Mouse (Mus musculus) hindbrain, embryonic 12.5 days (tissue): ENCODE measurements around the gene Ttc7b. TPM values are rescaled to one million over a fixed set of nuclear protein-coding genes. Genes with fewer than 3 reads are reported as not detected.

Experiments
- ATAC-seq: fragments of 200-750 bp; cut with Nextera tagmentation; 2 replicates; pipeline ENCODE4 v1.8.0; 2017; ENCODE audit warnings: moderate TSS enrichment; ENCODE audit not compliant: low FRiP score
- H3K27ac ChIP-seq: fragments of 300-500 bp; sonication (generic); 2 replicates; pipeline ENCODE4 v1.5.1; 2016; ENCODE audit warnings: mild to moderate bottlenecking
- H3K27me3 ChIP-seq: fragments of 300-500 bp; sonication (generic); 2 replicates; pipeline ENCODE4 v1.6.1; 2016; ENCODE audit warnings: mild to moderate bottlenecking
- H3K36me3 ChIP-seq: fragments of 300-500 bp; sonication (generic); 2 replicates; pipeline ENCODE4 v1.6.1; 2016; ENCODE audit warnings: mild to moderate bottlenecking
- H3K4me1 ChIP-seq: fragments of 300-500 bp; sonication (generic); 2 replicates; pipeline ENCODE4 v1.6.1; 2016
- H3K4me2 ChIP-seq: fragments of 300-500 bp; sonication (generic); replicated peaks from 2 replicates; pipeline ENCODE4 v1.6.1; 2016; ENCODE audit warnings: mild to moderate bottlenecking
- H3K4me3 ChIP-seq: fragments of 300-500 bp; sonication (generic); 2 replicates; pipeline ENCODE4 v1.5.1; 2016; ENCODE audit warnings: mild to moderate bottlenecking
- H3K9ac ChIP-seq: fragments of 300-500 bp; sonication (generic); 2 replicates; pipeline ENCODE4 v1.6.1; 2016; ENCODE audit warnings: mild to moderate bottlenecking, moderate library complexity
- H3K9me3 ChIP-seq: fragments of 300-500 bp; sonication (generic); replicated peaks from 2 replicates; pipeline ENCODE4 v1.6.1; 2016; ENCODE audit warnings: mild to moderate bottlenecking
- WGBS: fragments of 180-500 bp; shearing (Covaris S2); methylation state at CpG from one replicate; pipeline ENCODE4 v1.1.7; 2016; 5-methylcytosine and 5-hydroxymethylcytosine counted together
- polyA plus RNA-seq: library from polyadenylated mRNA; unstranded; fragments of >200 nt; fragmentation: Nextera tagmentation; extraction: Ambion mirVana; gene quantifications from 2 replicates; pipeline ENCODE4 v1.2.1, GENCODE M21; 2016

Ttc7b gene
- polyA plus RNA-seq, 1 experiment from 2014 or later = 6.1 TPM

GRCm38 (mm10) chr12:100386259-100386658 lies 134.4 kb downstream of the Ttc7b start:
- WGBS = 82% methylated on average over 3 of the region's 3 CpGs
- Histone ChIP-seq H3K4me1 (peaks cover 5% of the 10 kb centered on the region; the same call in 1 of the 2 replicates), H3K27me3 (no peaks in the 10 kb centered on the region), H3K4me2 (no peak overlapping the region), H3K9ac (no peak overlapping the region), H3K36me3 (peaks cover 55% of the 10 kb centered on the region), H3K4me3 (no peak overlapping the region), H3K27ac (no peak overlapping the region), H3K9me3 (no peaks in the 10 kb centered on the region)
- no peak for ATAC-seq

GRCm38 (mm10) chr12:100382526-100382925 lies 138.1 kb downstream of the Ttc7b start:
- Histone ChIP-seq H3K27ac (no peak overlapping the region), H3K4me3 (no peak overlapping the region), H3K27me3 (no peaks in the 10 kb centered on the region), H3K4me2 (no peak overlapping the region), H3K9ac (no peak overlapping the region), H3K9me3 (no peaks in the 10 kb centered on the region), H3K4me1 (no peaks in the 10 kb centered on the region), H3K36me3 (peaks cover 42% of the 10 kb centered on the region)
- ATAC-seq = no peak

- no peak overlapping the region for H3K9ac ChIP-seq
- WGBS = 90% methylated on average over 6 of the region's 6 CpGs
- H3K36me3 ChIP-seq = peaks cover 37% of the 10 kb centered on the region
- no peaks in the 10 kb centered on the region for H3K9me3 ChIP-seq
- H3K27me3 ChIP-seq = no peaks in the 10 kb centered on the region
- no peak overlapping the region for H3K27ac ChIP-seq
- no peaks in the 10 kb centered on the region for H3K4me1 ChIP-seq
- H3K4me2 ChIP-seq = no peak overlapping the region
- no peak for ATAC-seq
- H3K4me3 ChIP-seq = no peak overlapping the region
Measured at GRCm38 (mm10) chr12:100381941-100382340, 138.7 kb downstream of the Ttc7b start.

GRCm38 (mm10) chr12:100380697-100381291 lies 139.8 kb downstream of the Ttc7b start:
- Histone ChIP-seq H3K4me3 (no peak overlapping the region), H3K27ac (no peak overlapping the region), H3K4me1 (no peaks in the 10 kb centered on the region), H3K9ac (no peak overlapping the region), H3K9me3 (no peaks in the 10 kb centered on the region), H3K36me3 (peaks cover 35% of the 10 kb centered on the region), H3K4me2 (no peak overlapping the region), H3K27me3 (no peaks in the 10 kb centered on the region)
- WGBS = 79% methylated on average over 14 of the region's 14 CpGs
- ATAC-seq = no peak

- Histone ChIP-seq H3K27ac (no peak overlapping the region), H3K4me3 (no peak overlapping the region), H3K4me1 (no peaks in the 10 kb centered on the region), H3K9me3 (no peaks in the 10 kb centered on the region), H3K36me3 (peaks cover 35% of the 10 kb centered on the region), H3K9ac (no peak overlapping the region), H3K27me3 (no peaks in the 10 kb centered on the region), H3K4me2 (no peak overlapping the region)
- ATAC-seq = no peak
- 90% methylated on average over 1 of the region's 1 CpGs for WGBS
Measured at GRCm38 (mm10) chr12:100379833-100380232, 140.8 kb downstream of the Ttc7b start.

- Histone ChIP-seq H3K4me1 (no peaks in the 10 kb centered on the region), H3K9me3 (no peaks in the 10 kb centered on the region), H3K36me3 (peaks cover 38% of the 10 kb centered on the region), H3K4me2 (no peak overlapping the region), H3K27ac (no peak overlapping the region), H3K9ac (no peak overlapping the region), H3K4me3 (no peak overlapping the region), H3K27me3 (no peaks in the 10 kb centered on the region)
- 74% methylated on average over 2 of the region's 2 CpGs for WGBS
- ATAC-seq = no peak
Measured at GRCm38 (mm10) chr12:100378266-100378665, 142.4 kb downstream of the Ttc7b start.

GRCm38 (mm10) chr12:100377791-100378190 lies 142.8 kb downstream of the Ttc7b start:
- peaks cover 41% of the 10 kb centered on the region for H3K36me3 ChIP-seq
- H3K4me1 ChIP-seq = no peaks in the 10 kb centered on the region
- no peak overlapping the region for H3K27ac ChIP-seq
- no peak overlapping the region for H3K4me2 ChIP-seq
- no peak overlapping the region for H3K9ac ChIP-seq
- 65% methylated on average over 1 of the region's 1 CpGs for WGBS
- ATAC-seq = no peak
- no peaks in the 10 kb centered on the region for H3K9me3 ChIP-seq
- no peaks in the 10 kb centered on the region for H3K27me3 ChIP-seq
- H3K4me3 ChIP-seq = no peak overlapping the region

GRCm38 (mm10) chr12:100375801-100376200 lies 144.8 kb downstream of the Ttc7b start:
- 85% methylated on average over 8 of the region's 8 CpGs for WGBS

GRCm38 (mm10) chr12:100372785-100373184 lies 147.8 kb downstream of the Ttc7b start:
- ATAC-seq = no peak
- H3K36me3 ChIP-seq = peaks cover 64% of the 10 kb centered on the region
- H3K4me3 ChIP-seq = no peak overlapping the region
- H3K9me3 ChIP-seq = no peaks in the 10 kb centered on the region
- WGBS = 88% methylated on average over 7 of the region's 7 CpGs
- H3K27me3 ChIP-seq = no peaks in the 10 kb centered on the region
- no peak overlapping the region for H3K27ac ChIP-seq
- no peaks in the 10 kb centered on the region for H3K4me1 ChIP-seq
- no peak overlapping the region for H3K4me2 ChIP-seq
- H3K9ac ChIP-seq = no peak overlapping the region

More at GRCm38 (mm10) chr12:100375801-100376200, 144.8 kb downstream of the Ttc7b start:
- H3K4me1 ChIP-seq = no peaks in the 10 kb centered on the region
- H3K27ac ChIP-seq = no peak overlapping the region
- H3K27me3 ChIP-seq = no peaks in the 10 kb centered on the region
- H3K4me3 ChIP-seq = no peak overlapping the region
- H3K9ac ChIP-seq = no peak overlapping the region
- H3K36me3 ChIP-seq = peaks cover 49% of the 10 kb centered on the region
- ATAC-seq = no peak
- H3K9me3 ChIP-seq = no peaks in the 10 kb centered on the region
- H3K4me2 ChIP-seq = no peak overlapping the region

- Histone ChIP-seq H3K27me3 (no peaks in the 10 kb centered on the region), H3K36me3 (peaks cover 66% of the 10 kb centered on the region)
- ATAC-seq = no peak
Measured at GRCm38 (mm10) chr12:100372015-100372414, 148.6 kb downstream of the Ttc7b start.

GRCm38 (mm10) chr12:100369786-100370185 lies 150.8 kb downstream of the Ttc7b start:
- Histone ChIP-seq H3K27ac (no peak overlapping the region), H3K27me3 (no peaks in the 10 kb centered on the region), H3K4me3 (no peak overlapping the region), H3K4me1 (no peaks in the 10 kb centered on the region), H3K36me3 (peaks cover 56% of the 10 kb centered on the region), H3K9me3 (no peaks in the 10 kb centered on the region), H3K9ac (no peak overlapping the region), H3K4me2 (no peak overlapping the region)
- ATAC-seq = no peak
- 88% methylated on average over 2 of the region's 2 CpGs for WGBS

More at GRCm38 (mm10) chr12:100372015-100372414, 148.6 kb downstream of the Ttc7b start:
- no peaks in the 10 kb centered on the region for H3K9me3 ChIP-seq
- H3K27ac ChIP-seq = no peak overlapping the region
- H3K9ac ChIP-seq = no peak overlapping the region
- no peak overlapping the region for H3K4me3 ChIP-seq
- WGBS = 88% methylated on average over 4 of the region's 4 CpGs
- H3K4me1 ChIP-seq = no peaks in the 10 kb centered on the region
- no peak overlapping the region for H3K4me2 ChIP-seq

GRCm38 (mm10) chr12:100369220-100369619 lies 151.4 kb downstream of the Ttc7b start:
- no peaks in the 10 kb centered on the region for H3K9me3 ChIP-seq
- H3K27me3 ChIP-seq = no peaks in the 10 kb centered on the region
- H3K9ac ChIP-seq = no peak overlapping the region
- H3K4me1 ChIP-seq = no peaks in the 10 kb centered on the region
- 66% methylated on average over 3 of the region's 3 CpGs for WGBS
- peaks cover 55% of the 10 kb centered on the region for H3K36me3 ChIP-seq
- no peak overlapping the region for H3K27ac ChIP-seq
- H3K4me3 ChIP-seq = no peak overlapping the region
- no peak for ATAC-seq
- H3K4me2 ChIP-seq = no peak overlapping the region

- Histone ChIP-seq H3K4me3 (no peak overlapping the region), H3K27me3 (no peaks in the 10 kb centered on the region), H3K36me3 (peaks cover 32% of the 10 kb centered on the region; the same call in 1 of the 2 replicates), H3K27ac (no peak overlapping the region), H3K9ac (no peak overlapping the region), H3K9me3 (no peaks in the 10 kb centered on the region), H3K4me1 (no peaks in the 10 kb centered on the region), H3K4me2 (no peak overlapping the region)
- ATAC-seq = no peak
- 89% methylated on average over 12 of the region's 12 CpGs for WGBS
Measured at GRCm38 (mm10) chr12:100361330-100361729, 159.3 kb downstream of the Ttc7b start.
